Mouse (Mus musculus): ENCODE measurements around the gene Piwil1.
"Not testable (repeated sequence)": the region's sequence is repeated elsewhere in the genome, so short reads cannot be mapped to it uniquely, and the experiment has no call there.

Gene Piwil1

DNA sequence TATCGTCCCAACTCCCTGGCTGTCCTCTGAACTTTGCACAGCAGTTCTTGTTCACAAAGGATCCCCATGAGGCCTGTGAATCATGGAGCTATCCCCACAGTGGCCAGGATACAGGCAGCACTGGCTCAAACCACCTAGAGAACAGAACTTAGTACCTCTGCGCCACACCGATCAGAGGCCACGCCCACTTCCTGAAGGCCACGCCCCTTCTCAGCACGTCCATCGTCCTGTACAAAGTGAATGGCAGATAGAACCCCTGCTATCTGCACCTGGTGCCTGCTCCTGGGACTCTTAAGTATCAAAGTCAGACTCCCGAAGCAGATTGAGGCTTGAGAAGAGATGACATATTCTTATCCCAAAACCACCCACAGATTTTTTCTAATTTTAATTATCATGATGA, 8.3 kb downstream of the Piwil1 start:
- DNase-seq (ENCODE audit: low spot score in 2 of 2): no peak

- no peak for DNase-seq (ENCODE audit: low spot score in 2 of 2)
These were observed 9.5 kb downstream of the Piwil1 start for GRCm38 (mm10) chr5:128711847-128712246.

DNA sequence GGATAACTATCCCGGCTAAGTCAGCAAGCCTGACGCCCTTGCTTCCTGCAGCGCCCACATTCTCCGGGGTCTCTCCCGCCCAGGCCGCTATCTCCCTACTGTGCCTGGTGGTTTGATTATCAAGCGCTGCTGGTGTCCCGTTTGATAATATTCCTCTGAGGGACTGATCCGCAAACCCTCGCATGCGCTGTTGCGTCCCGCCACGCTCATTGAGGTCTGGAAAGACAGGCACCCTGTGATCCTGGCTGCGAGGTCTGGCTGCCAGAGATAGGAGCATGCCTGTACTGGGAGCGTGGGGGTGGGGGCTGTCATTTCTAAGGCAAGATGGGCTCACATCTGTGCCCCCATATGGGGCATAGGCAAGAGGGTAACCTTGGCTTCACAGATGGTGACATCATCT, 12.8 kb downstream of the Piwil1 start:
- no peak for DNase-seq (ENCODE audit: low spot score in 2 of 2)

DNA sequence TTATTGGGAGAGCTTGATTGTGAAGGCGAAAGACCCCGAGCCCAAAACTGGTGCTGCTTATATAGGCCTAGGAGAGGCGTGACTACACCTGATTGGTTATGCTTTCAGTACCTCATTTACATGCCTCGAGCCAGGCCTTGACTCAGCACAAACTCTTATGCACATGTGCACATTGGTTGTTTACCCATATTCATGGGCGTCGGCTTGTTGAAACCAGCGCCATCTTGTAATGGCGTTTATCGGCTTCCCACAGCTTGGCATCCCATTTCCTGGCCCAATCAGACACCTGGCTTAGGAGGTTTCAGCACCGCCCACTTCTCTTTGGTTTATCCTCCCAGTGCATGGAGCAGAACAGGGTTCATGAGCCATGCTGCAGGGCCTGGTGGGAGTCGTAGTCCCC, 18.1 kb downstream of the Piwil1 start:
- not testable (repeated sequence) for DNase-seq (ENCODE audit: low spot score in 2 of 2)

GRCm38 (mm10) chr5:128729341-128729740, 27.0 kb downstream of the Piwil1 start:
- no peak for DNase-seq (ENCODE audit: low spot score in 2 of 2)

DNA sequence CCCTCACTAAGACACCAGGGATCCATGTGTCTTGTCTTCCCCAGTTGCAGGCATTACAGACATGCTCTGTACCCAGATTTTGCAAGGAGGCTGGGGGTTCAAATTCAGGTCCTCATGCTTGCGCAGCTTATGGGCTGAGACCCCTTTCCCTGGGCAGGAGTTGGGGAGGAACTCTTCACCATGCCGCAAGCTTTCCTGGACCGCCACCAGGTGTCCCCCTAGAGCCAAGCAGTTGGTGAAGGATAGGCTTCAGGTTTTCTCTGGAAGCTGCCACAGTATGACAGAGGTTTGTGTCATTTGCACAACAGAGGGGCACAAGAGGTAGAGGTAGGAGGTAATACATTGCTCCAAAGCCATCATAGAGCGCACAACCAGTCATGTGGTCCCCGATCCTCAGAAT, 28.3 kb downstream of the Piwil1 start:
- DNase-seq (ENCODE audit: low spot score in 2 of 2): no peak

- DNase-seq (ENCODE audit: low spot score in 2 of 2): no peak
These were observed 30.2 kb downstream of the Piwil1 start for GRCm38 (mm10) chr5:128732416-128733014.

DNA sequence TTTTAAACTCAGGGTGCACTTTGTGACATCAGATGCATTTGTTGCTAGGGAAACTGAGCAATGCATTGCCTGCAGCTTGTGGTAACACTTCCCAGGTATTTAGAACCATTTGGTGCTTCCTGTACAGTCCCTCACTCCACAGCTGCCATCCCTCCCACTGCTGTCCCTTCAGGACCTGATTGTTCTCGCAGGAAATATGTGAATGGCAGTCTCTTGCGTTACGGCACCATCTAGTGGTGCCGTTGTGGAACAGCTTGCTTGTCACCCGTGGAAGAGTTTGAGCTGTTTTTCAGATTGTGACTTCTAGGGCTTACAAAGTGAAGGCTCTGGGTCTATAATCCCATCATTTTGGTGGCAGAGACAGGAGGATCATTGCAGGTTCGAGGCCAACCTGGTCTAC, 31.6 kb downstream of the Piwil1 start:
- DNase-seq (ENCODE audit: low spot score in 2 of 2): no peak

DNA sequence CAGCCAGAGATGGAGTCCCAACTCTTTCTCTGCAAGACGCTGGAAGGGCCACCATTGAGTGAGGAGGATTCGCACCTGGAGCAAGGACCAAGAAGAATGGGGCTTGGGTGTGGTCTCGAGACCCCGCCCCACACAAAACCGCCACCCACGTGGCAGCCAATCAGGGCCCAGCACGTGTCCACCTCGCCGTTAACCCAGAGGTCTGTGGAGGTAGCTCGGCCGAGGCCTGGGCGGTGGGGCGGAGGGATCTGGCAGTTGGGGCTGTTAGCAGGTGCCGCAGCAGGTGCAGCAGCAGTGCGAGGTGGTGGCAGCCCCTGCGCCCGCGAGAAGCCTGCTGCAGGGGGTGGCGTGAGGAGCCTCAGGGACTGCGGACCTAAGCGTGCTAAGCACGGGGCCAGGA, 33.6 kb downstream of the Piwil1 start:
- no peak for DNase-seq (ENCODE audit: low spot score in 2 of 2)

GRCm38 (mm10) chr5:128739168-128739837, 37.0 kb downstream of the Piwil1 start:
- DNase-seq (ENCODE audit: low spot score in 2 of 2): no peak

DNA sequence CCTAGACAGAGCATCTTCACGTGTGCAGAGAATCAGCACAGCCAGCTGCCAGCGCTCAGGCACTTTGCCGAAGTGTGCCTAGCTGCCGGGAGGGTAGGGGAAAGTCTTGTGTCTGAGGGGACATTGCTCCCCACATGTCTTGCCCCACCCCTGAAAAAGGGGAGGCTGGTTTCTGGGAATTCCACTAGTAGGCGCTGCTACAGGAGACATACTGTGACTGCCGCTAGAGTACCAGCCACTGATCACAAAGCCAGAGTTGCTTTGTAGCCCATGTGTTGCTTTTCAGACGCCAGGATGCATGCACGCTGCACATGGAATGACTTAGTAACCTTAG, 37.5 kb downstream of the Piwil1 start:
- DNase-seq (ENCODE audit: low spot score in 2 of 2): no peak

- DNase-seq (ENCODE audit: low spot score in 2 of 2): no peak
These were observed 42.0 kb downstream of the Piwil1 start for GRCm38 (mm10) chr5:128744351-128744750.

- DNase-seq (ENCODE audit: low spot score in 2 of 2): no peak
These were observed 42.9 kb downstream of the Piwil1 start for GRCm38 (mm10) chr5:128745206-128745605.

DNA sequence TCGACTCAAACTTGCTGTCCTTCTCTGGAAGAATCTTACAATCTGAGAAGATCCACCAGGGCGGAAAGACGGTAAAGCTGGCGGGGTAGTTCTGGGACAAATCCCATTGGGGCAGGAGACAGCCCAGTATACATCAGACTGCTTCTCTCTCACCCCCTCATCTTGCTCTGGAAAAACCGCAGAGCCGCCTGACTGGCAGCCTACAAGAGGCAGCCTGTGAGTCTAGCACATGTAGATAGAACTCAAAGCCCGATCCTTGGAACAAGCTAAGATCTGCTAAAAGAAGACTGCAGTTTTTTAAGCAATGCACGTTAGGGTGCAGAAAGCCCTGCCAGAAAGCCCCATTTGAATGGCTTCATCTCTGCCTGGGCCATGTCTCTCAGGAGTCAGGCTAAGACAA, 43.9 kb downstream of the Piwil1 start:
- no peak for DNase-seq (ENCODE audit: low spot score in 2 of 2)

DNA sequence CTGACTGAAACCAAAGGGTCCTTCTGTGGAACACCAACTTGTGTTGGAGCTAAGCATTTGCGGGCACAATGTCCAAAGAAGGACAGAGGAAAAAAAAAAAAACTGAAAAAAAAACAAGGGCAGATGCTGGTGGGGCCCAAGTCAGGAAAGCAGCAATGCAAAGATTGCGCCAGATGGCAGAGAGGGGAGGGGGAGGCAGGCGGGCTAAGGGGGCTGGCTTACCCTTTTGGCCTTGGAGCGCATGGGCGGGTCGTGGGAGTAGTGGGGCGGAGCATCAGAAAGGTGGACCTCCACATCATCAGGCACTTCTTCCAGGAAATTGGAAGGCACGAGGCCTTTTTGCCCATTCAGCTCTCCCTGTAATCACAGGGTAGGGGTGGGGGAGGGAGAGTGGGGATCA, 58.8 kb downstream of the Piwil1 start:
- no peak for DNase-seq (ENCODE audit: low spot score in 2 of 2)

DNA sequence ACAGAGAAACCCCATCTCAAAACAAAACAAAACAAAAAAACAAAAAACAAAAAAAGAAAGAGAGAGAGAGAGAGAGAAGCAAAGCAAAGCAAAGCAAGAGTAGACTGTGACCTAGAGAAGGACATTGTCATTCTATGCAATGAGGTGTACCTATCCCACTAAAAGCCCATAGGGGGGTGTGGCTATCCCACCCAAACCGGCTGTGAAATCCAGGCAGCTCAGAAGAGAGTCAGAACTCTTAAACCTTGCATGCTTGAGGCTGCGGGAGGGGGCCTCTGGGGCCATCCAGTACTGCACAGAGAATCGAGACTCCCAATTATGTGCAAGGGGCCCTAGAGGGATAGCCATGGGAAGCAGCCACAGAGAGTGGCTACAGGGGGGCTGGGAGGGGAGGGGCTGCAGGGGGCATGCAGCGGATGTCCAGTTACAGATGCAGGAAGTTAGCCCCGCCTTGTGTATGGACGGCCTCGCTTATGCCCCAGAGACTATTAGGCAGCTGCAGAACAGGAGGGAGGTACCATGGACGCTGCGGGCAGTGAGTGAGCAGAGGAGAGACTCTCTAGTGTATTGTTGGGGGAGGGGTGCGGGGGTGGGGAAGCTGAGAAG, 66.8 kb downstream of the Piwil1 start:
- no peak for DNase-seq (ENCODE audit: low spot score in 2 of 2)

DNA sequence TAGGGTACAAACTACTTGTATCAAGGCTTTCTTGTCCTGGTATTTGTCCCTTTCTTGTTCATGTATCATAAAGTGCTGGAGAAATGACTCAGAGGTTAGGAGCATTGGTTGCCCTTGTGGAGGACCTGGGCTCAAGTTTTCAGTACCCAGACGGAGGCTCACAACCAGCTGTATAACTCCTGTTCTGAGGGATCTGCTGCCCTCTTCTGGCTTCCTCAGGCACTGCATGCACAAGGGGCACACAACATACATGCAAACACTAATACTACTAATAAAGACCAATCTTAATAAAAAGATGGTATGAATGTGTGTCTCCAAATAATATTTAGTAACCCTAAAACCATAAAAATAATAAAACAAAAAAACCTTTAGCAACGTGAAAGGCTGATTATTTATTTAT, 74.1 kb downstream of the Piwil1 start:
- DNase-seq (ENCODE audit: low spot score in 2 of 2): no peak

DNA sequence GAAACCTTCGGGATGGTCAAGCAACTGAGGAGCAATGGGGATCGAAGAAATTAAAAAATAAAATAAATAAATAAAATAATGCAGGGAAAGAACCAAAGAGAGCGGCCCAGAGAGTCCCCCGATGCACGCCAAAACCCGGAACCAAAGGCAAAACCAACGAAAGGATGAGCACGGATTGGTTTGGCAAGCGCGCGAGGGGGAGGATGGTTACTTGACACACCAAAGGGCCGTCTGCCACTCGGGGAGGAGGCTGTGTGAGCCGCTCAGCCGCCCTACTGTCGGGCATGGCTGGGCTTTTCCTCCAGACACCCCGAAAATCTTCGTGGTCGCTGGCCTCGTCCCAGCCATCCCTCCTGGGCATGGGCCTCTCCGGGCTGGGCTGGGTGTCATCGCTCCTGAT, 79.3 kb downstream of the Piwil1 start:
- no peak for DNase-seq (ENCODE audit: low spot score in 2 of 2)

GRCm38 (mm10) chr5:128800592-128800991, 98.3 kb downstream of the Piwil1 start:
- DNase-seq (ENCODE audit: low spot score in 2 of 2): no peak

Data from spleen, postnatal 10 days (tissue).